In the genomic region with DNA sequence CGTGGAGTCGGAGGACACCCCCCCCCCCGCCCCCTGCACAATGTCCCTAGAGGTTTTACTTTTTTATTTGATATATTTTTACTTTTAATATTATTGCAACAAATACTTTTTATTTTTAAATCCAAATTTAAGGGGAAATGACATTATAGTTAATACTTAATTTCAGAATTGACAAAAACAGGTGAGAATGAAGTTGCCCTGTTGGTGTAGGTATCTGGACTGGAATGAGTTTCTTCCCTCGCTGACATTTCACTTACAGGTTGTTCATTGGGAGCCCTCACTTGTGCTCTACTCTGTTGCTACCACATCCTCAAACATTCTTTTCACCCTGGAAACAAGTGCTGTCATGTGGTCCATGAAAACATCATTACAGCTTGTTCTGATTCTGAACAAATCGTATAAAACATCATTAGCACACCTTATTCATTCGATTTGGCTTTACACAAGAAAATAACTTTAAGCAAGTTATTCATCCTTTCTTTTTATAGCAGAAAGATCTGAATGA, we compare ENCODE assay signal across 28 mouse cellular contexts. TPM values are rescaled to one million over a fixed set of nuclear protein-coding genes. Genes with fewer than 3 reads are reported as not detected.
DNase-seq lines count a peak whose midpoint lies in the region; ATAC-seq and TF ChIP-seq lines count a peak whose summit lies in the region.
"Had no signal": no experiment of that assay in that cellular context is flagged by ENCODE, and none has a peak within 500 bp of the region (broad histone marks: within the 10 kb centered on the region; RNA-seq: fewer than 3 reads in every experiment).

No protein-coding gene starts in this region.

- H3K4me2 ChIP-seq in liver, embryonic 12.5 days, result 0 out of 2 replicates have a peak overlapping the region, but pooled peaks have one; percentile 18
- H3K4me2 ChIP-seq: forebrain, embryonic 12.5 days; limb, embryonic 15.5 days; midbrain, embryonic 15.5 days had no signal

- H3K9ac ChIP-seq in liver, embryonic 12.5 days, result no peak overlapping the region
- H3K9ac ChIP-seq: forebrain, embryonic 12.5 days; forebrain, postnatal 0 days; limb, embryonic 15.5 days; liver, postnatal 0 days; midbrain, embryonic 15.5 days had no signal

- no peak for DNase-seq in liver
- DNase-seq in A20 (ENCODE audit: low read depth, low spot score), result peak; percentile 73
- no peak for DNase-seq in G1E (ENCODE audit: low spot score)
- peak; percentile 81 for DNase-seq in induced T-regulatory cell, adult 2 months (ENCODE audit: low read depth)
- DNase-seq in left cerebral cortex, adult 8-10 months (ENCODE audit: low spot score in 2 of 2), result no peak
- no peak for DNase-seq in heart, adult 18-20 months
- no peak for DNase-seq in ovary, postnatal 10 days (ENCODE audit: low spot score)
- DNase-seq: adrenal gland, postnatal 25 days; cerebellum, adult 2 months; cerebellum, postnatal 14 days; forebrain, postnatal 0 days; heart, postnatal 14 days; kidney, adult 9 months; kidney, postnatal 10 days; layer of hippocampus, postnatal 36 days; liver, postnatal 0 days; lung, postnatal 36 days; right cerebral cortex, postnatal 4 days had no signal

- H3K9me3 ChIP-seq in liver, embryonic 12.5 days (replicated peaks), result no peaks in the 10 kb centered on the region
- H3K9me3 ChIP-seq in G1E (replicated peaks), result no peaks in the 10 kb centered on the region
- H3K9me3 ChIP-seq: forebrain, embryonic 12.5 days; hindbrain, embryonic 10.5 days; limb, embryonic 10.5 days; limb, embryonic 15.5 days; midbrain, embryonic 15.5 days had no signal

- H3K27ac ChIP-seq in liver, embryonic 12.5 days, result 0 out of 2 replicates have a peak overlapping the region, but pooled peaks have one; percentile 36
- H3K27ac ChIP-seq: forebrain, embryonic 12.5 days; hindbrain, embryonic 10.5 days; limb, embryonic 10.5 days; limb, embryonic 15.5 days; midbrain, embryonic 15.5 days had no signal

- H3K4me1 ChIP-seq in liver, embryonic 12.5 days, result peaks cover 53% of the 10 kb centered on the region
- H3K4me1 ChIP-seq in G1E (ENCODE audit: insufficient read depth, low read depth, low read length), result peaks cover 33% of the 10 kb centered on the region
- H3K4me1 ChIP-seq: forebrain, embryonic 12.5 days; hindbrain, embryonic 10.5 days; limb, embryonic 10.5 days; limb, embryonic 15.5 days; midbrain, embryonic 15.5 days had no signal

- H3K36me3 ChIP-seq in liver, embryonic 12.5 days, result no peaks in the 10 kb centered on the region; the same call in 1 of the 2 replicates
- peaks cover 17% of the 10 kb centered on the region for H3K36me3 ChIP-seq in G1E (replicated peaks)
- H3K36me3 ChIP-seq: forebrain, embryonic 12.5 days; hindbrain, embryonic 10.5 days; limb, embryonic 10.5 days; limb, embryonic 15.5 days; midbrain, embryonic 15.5 days had no signal

- no peak overlapping the region for H3K4me3 ChIP-seq in liver, embryonic 12.5 days
- peak overlapping the region; percentile 46; the same call in 1 of the 2 replicates for H3K4me3 ChIP-seq in G1E (ENCODE audit: low read depth, low read length)
- H3K4me3 ChIP-seq: erythroblast, embryonic 14.5 days; forebrain, embryonic 12.5 days; hindbrain, embryonic 10.5 days; limb, embryonic 10.5 days; limb, embryonic 15.5 days; midbrain, embryonic 15.5 days had no signal

- no peak for ATAC-seq in liver, embryonic 12.5 days
- ATAC-seq in G1E (ENCODE audit: extremely low read depth, insufficient number of reproducible peaks, low FRiP score, poor library complexity, severe bottlenecking), result no peak
- ATAC-seq: forebrain, postnatal 0 days; hindbrain, embryonic 16.5 days; intestine, embryonic 16.5 days; liver, postnatal 0 days; midbrain, embryonic 15.5 days; Patski had no signal

- H3K27me3 ChIP-seq in liver, embryonic 12.5 days (replicated peaks), result no peaks in the 10 kb centered on the region
- H3K27me3 ChIP-seq in G1E (ENCODE audit: insufficient read depth, low read length), result no peaks in the 10 kb centered on the region
- H3K27me3 ChIP-seq: forebrain, embryonic 12.5 days; limb, embryonic 15.5 days; midbrain, embryonic 15.5 days; Patski had no signal

- TF ChIP-seq CTCF in G1E (IDR thresholded peaks at IDR 0.05; ENCODE audit: low read depth, low read length), result no peak

- WGBS in liver, embryonic 12.5 days (ENCODE audit: insufficient replicate concordance), result 83% methylated on average over 6 of the region's 6 CpGs

RNA-seq across cellular contexts. Expression of a gene that starts 4.2 kb away (rescaled TPM):
- 169 and 171 TPM in 2 replicates for polyA plus RNA-seq in liver, embryonic 12.5 days (2016; fragmentation: Nextera tagmentation; extraction: Ambion mirVana)
- 879 and 928 TPM in 2 replicates for total RNA-seq in G1E (2014; fragmentation: Nextera tagmentation)
- 680 and 689 TPM in 2 replicates for total RNA-seq in G1E (2017)
- polyA plus RNA-seq in G1E (2012), result 115 and 131 TPM in 2 replicates
- 100 to 1,000 TPM; 155 to 163 (median 160) TPM for total RNA-seq in left cerebral cortex, adult 8-10 months (2022)
- total RNA-seq in heart, adult 18-20 months (2021), result 100 to 1,000 TPM; 196 to 231 TPM

Comparison
In these comparisons a context has a peak if more than half of its experiments do, and no peak if none do; other contexts are left out.
1. DNase-seq: peak in A20 (single experiment) and induced T-regulatory cell, adult 2 months (single experiment); none in liver (single experiment), G1E (single experiment), left cerebral cortex, adult 8-10 months (0 of 2), heart, adult 18-20 months (0 of 2) and ovary, postnatal 10 days (single experiment).